Mouse (Mus musculus): Measurements from ENCODE around the gene Maml3. TPM values are rescaled to one million over a fixed set of nuclear protein-coding genes. Genes with fewer than 3 reads are reported as not detected.

Maml3 gene
- total RNA-seq, 2 experiments from 2014 or later: 8.7 to 9.8 TPM

GRCm38 (mm10) chr3:51654303-51655055 lies 450.4 kb downstream of the Maml3 start:
- Histone ChIP-seq H3K4me3 (no peak overlapping the region), H3K27ac (no peak overlapping the region)
- no peak for DNase-seq (ENCODE audit: low spot score in 2 of 2)
- no peak for TF ChIP-seq CTCF (conservative IDR thresholded peaks at IDR 0.05)

GRCm38 (mm10) chr3:51652701-51653100 lies 452.2 kb downstream of the Maml3 start:
- Histone ChIP-seq H3K27ac (peak overlapping the region; percentile 48; the same call in 1 of the 2 replicates), H3K4me3 (peak overlapping the region; percentile 24; the same call in 1 of the 2 replicates)
- no peak for DNase-seq (ENCODE audit: low spot score in 2 of 2)
- TF ChIP-seq CTCF (conservative IDR thresholded peaks at IDR 0.05): no peak

- peak; percentile 54 to 86 for DNase-seq (ENCODE audit: low spot score in 2 of 2)
- Histone ChIP-seq H3K27ac (no peak overlapping the region), H3K4me3 (peak overlapping the region; percentile 24)
- TF ChIP-seq CTCF (conservative IDR thresholded peaks at IDR 0.05): peak; percentile 88
Measured at GRCm38 (mm10) chr3:51652292-51652691, 452.6 kb downstream of the Maml3 start.

- no peak overlapping the region for H3K27ac ChIP-seq
- H3K4me3 ChIP-seq: no peak overlapping the region
- peak; percentile 61 for TF ChIP-seq CTCF (conservative IDR thresholded peaks at IDR 0.05)
- DNase-seq (ENCODE audit: low spot score in 2 of 2): no peak
Measured at GRCm38 (mm10) chr3:51651149-51651548, 453.7 kb downstream of the Maml3 start.

GRCm38 (mm10) chr3:51649986-51650385 lies 454.9 kb downstream of the Maml3 start:
- Histone ChIP-seq H3K27ac (no peak overlapping the region), H3K4me3 (no peak overlapping the region)
- no peak for DNase-seq (ENCODE audit: low spot score in 2 of 2)
- no peak for TF ChIP-seq CTCF (conservative IDR thresholded peaks at IDR 0.05)

- Histone ChIP-seq H3K27ac (no peak overlapping the region), H3K4me3 (no peak overlapping the region)
- TF ChIP-seq CTCF (conservative IDR thresholded peaks at IDR 0.05): no peak
- DNase-seq (ENCODE audit: low spot score in 2 of 2): no peak
Measured at GRCm38 (mm10) chr3:51649426-51649825, 455.4 kb downstream of the Maml3 start.

- DNase-seq (ENCODE audit: low spot score in 2 of 2): peak; percentile 80
- TF ChIP-seq CTCF (conservative IDR thresholded peaks at IDR 0.05): peak; percentile 99
- H3K4me3 ChIP-seq: peak overlapping the region; percentile 39
- no peak overlapping the region for H3K27ac ChIP-seq
Measured at GRCm38 (mm10) chr3:51648037-51648664, 456.7 kb downstream of the Maml3 start.

- DNase-seq (ENCODE audit: low spot score in 2 of 2): no peak
- H3K27ac ChIP-seq: no peak overlapping the region
- H3K4me3 ChIP-seq: no peak overlapping the region
- no peak for TF ChIP-seq CTCF (conservative IDR thresholded peaks at IDR 0.05)
Measured at GRCm38 (mm10) chr3:51647356-51647755, 457.5 kb downstream of the Maml3 start.

GRCm38 (mm10) chr3:51646301-51646700 lies 458.6 kb downstream of the Maml3 start:
- Histone ChIP-seq H3K4me3 (no peak overlapping the region), H3K27ac (no peak overlapping the region)
- TF ChIP-seq CTCF (conservative IDR thresholded peaks at IDR 0.05): no peak
- DNase-seq (ENCODE audit: low spot score in 2 of 2): no peak

- no peak overlapping the region for H3K27ac ChIP-seq
- no peak for TF ChIP-seq CTCF (conservative IDR thresholded peaks at IDR 0.05)
- DNase-seq (ENCODE audit: low spot score in 2 of 2): no peak
- H3K4me3 ChIP-seq: no peak overlapping the region
Measured at GRCm38 (mm10) chr3:51645484-51645883, 459.4 kb downstream of the Maml3 start.

- no peak for TF ChIP-seq CTCF (conservative IDR thresholded peaks at IDR 0.05)
- Histone ChIP-seq H3K27ac (no peak overlapping the region), H3K4me3 (no peak overlapping the region)
- DNase-seq (ENCODE audit: low spot score in 2 of 2): no peak
Measured at GRCm38 (mm10) chr3:51638260-51638659, 466.6 kb downstream of the Maml3 start.

- H3K27ac ChIP-seq: no peak overlapping the region
- no peak for TF ChIP-seq CTCF (conservative IDR thresholded peaks at IDR 0.05)
- DNase-seq (ENCODE audit: low spot score in 2 of 2): no peak
- H3K4me3 ChIP-seq: no peak overlapping the region
Measured at GRCm38 (mm10) chr3:51637326-51637725, 467.6 kb downstream of the Maml3 start.

GRCm38 (mm10) chr3:51636700-51637099 lies 468.2 kb downstream of the Maml3 start:
- no peak for DNase-seq (ENCODE audit: low spot score in 2 of 2)
- H3K27ac ChIP-seq: no peak overlapping the region; the same call in 1 of the 2 replicates
- no peak overlapping the region for H3K4me3 ChIP-seq
- no peak for TF ChIP-seq CTCF (conservative IDR thresholded peaks at IDR 0.05)

GRCm38 (mm10) chr3:51635960-51636359 lies 468.9 kb downstream of the Maml3 start:
- Histone ChIP-seq H3K27ac (no peak overlapping the region), H3K4me3 (no peak overlapping the region)
- no peak for TF ChIP-seq CTCF (conservative IDR thresholded peaks at IDR 0.05)
- DNase-seq (ENCODE audit: low spot score in 2 of 2): no peak

Other genes with a start within 250 kb of the Maml3 start
- gene Foxo1, start 163.3 kb upstream of the Maml3 start, total RNA-seq (2021): 10 to 100 TPM; 22.4 to 23.5 TPM